Mouse (Mus musculus) megakaryocyte, adult 5-6 weeks (primary cell): Measurements from ENCODE around the gene Pgls. TPM values are rescaled to one million over a fixed set of nuclear protein-coding genes. Genes with fewer than 3 reads are reported as not detected.

ENCODE experiments used
- ATAC-seq: 2 replicates; pipeline ENCODE4 v1.8.0; 2016; ENCODE audit warnings: mild to moderate bottlenecking, inconsistent platforms; ENCODE audit not compliant: poor library complexity, severe bottlenecking
- total RNA-seq, 2 experiments: library from RNA; stranded (forward) in 1 of 2; stranded (reverse) in 1 of 2; fragments of 153-499, 151-499 nt in 1 of 2; fragments of 221-1000, 200-1000 nt in 1 of 2; gene quantifications; 2 replicates each; pipeline versions ENCODE4 v1.2.3 to v1.2.4; 2015 to 2017

Gene Pgls
- total RNA-seq, 2 experiments from 2014 or later: 73.6 to 78.3 TPM

GRCm38 (mm10) chr8:71633164-71633563, 41.2 kb downstream of the Pgls start:
- peak; percentile 57 for ATAC-seq

GRCm38 (mm10) chr8:71633981-71634667, 42.1 kb downstream of the Pgls start:
- peak; percentile 50 for ATAC-seq

GRCm38 (mm10) chr8:71637149-71638095, 45.4 kb downstream of the Pgls start:
- no peak for ATAC-seq

GRCm38 (mm10) chr8:71638321-71638720, 46.3 kb downstream of the Pgls start:
- no peak for ATAC-seq

- no peak for ATAC-seq
Observed at GRCm38 (mm10) chr8:71639318-71639717, 47.3 kb downstream of the Pgls start.

GRCm38 (mm10) chr8:71645510-71645909, 53.5 kb downstream of the Pgls start:
- ATAC-seq: no peak

Other genes with a start within 250 kb of the Pgls start
- 124 and 135 TPM in 2 replicates for gene Use1, start 225.3 kb upstream of the Pgls start, total RNA-seq (2015)
- gene Use1, start 225.3 kb upstream of the Pgls start, total RNA-seq (2017): 167 and 180 TPM in 2 replicates
- 8.7 and 8.9 TPM in 2 replicates for gene Ocel1, start 220.9 kb upstream of the Pgls start, total RNA-seq (2015)
- gene Ocel1, start 220.9 kb upstream of the Pgls start, total RNA-seq (2017): 16.2 and 18.5 TPM in 2 replicates
- 8.2 and 13.8 TPM in 2 replicates for gene Nr2f6, start 210.2 kb upstream of the Pgls start, total RNA-seq (2015)
- 6.9 and 9.1 TPM in 2 replicates for gene Nr2f6, start 210.2 kb upstream of the Pgls start, total RNA-seq (2017)
- gene Ushbp1, start 196.4 kb upstream of the Pgls start, total RNA-seq (2015): not detected in 2 replicates
- gene Ushbp1, start 196.4 kb upstream of the Pgls start, total RNA-seq (2017): not detected in 2 replicates
- 62.0 and 66.6 TPM in 2 replicates for gene Babam1, start 195.3 kb upstream of the Pgls start, total RNA-seq (2015)
- 108 and 110 TPM in 2 replicates for gene Babam1, start 195.3 kb upstream of the Pgls start, total RNA-seq (2017)
- 14.4 TPM in 2 replicates for gene Ankle1, start 186.2 kb upstream of the Pgls start, total RNA-seq (2015)
- gene Ankle1, start 186.2 kb upstream of the Pgls start, total RNA-seq (2017): 13.5 and 16.1 TPM in 2 replicates
- 2.4 and 3.1 TPM in 2 replicates for gene Abhd8, start 128.5 kb upstream of the Pgls start, total RNA-seq (2015)
- 5.8 and 7.4 TPM in 2 replicates for gene Abhd8, start 128.5 kb upstream of the Pgls start, total RNA-seq (2017)
- 31.6 and 40.1 TPM in 2 replicates for gene Mrpl34, start 127.2 kb upstream of the Pgls start, total RNA-seq (2015)
- gene Mrpl34, start 127.2 kb upstream of the Pgls start, total RNA-seq (2017): 33.5 and 36.1 TPM in 2 replicates
- 39.1 and 44.0 TPM in 2 replicates for gene Dda1, start 123.0 kb upstream of the Pgls start, total RNA-seq (2015)
- gene Dda1, start 123.0 kb upstream of the Pgls start, total RNA-seq (2017): 14.2 and 26.3 TPM in 2 replicates
- gene Ano8, start 106.2 kb upstream of the Pgls start, total RNA-seq (2015): 0.47 and 1.5 TPM in 2 replicates
- gene Ano8, start 106.2 kb upstream of the Pgls start, total RNA-seq (2017): 3.0 and 4.2 TPM in 2 replicates
- gene Gtpbp3, start 104.1 kb upstream of the Pgls start, total RNA-seq (2015): 3.4 and 3.7 TPM in 2 replicates
- gene Gtpbp3, start 104.1 kb upstream of the Pgls start, total RNA-seq (2017): 12.1 and 14.2 TPM in 2 replicates
- gene Plvap, start 80.4 kb upstream of the Pgls start, total RNA-seq (2015): 0.11 and 0.25 TPM in 2 replicates
- 0.22 and 0.28 TPM in 2 replicates for gene Plvap, start 80.4 kb upstream of the Pgls start, total RNA-seq (2017)
- gene Ccdc194, start 66.5 kb upstream of the Pgls start, total RNA-seq (2015): not detected in 2 replicates
- gene Ccdc194, start 66.5 kb upstream of the Pgls start, total RNA-seq (2017): not detected in 2 replicates
- gene Bst2, start 54.7 kb upstream of the Pgls start, total RNA-seq (2015): 19.6 and 23.1 TPM in 2 replicates
- 91.4 and 111 TPM in 2 replicates for gene Bst2, start 54.7 kb upstream of the Pgls start, total RNA-seq (2017)
- 47.1 and 48.5 TPM in 2 replicates for gene Mvb12a, start 49.3 kb upstream of the Pgls start, total RNA-seq (2015)
- gene Mvb12a, start 49.3 kb upstream of the Pgls start, total RNA-seq (2017): 42.8 and 68.8 TPM in 2 replicates
- 1.7 and 1.8 TPM in 2 replicates for gene Tmem221, start 33.3 kb upstream of the Pgls start, total RNA-seq (2015)
- gene Tmem221, start 33.3 kb upstream of the Pgls start, total RNA-seq (2017): 0.57 and 0.99 TPM in 2 replicates
- gene Nxnl1, start 25.6 kb upstream of the Pgls start, total RNA-seq (2015): not detected in 2 replicates
- 0.11 TPM in 1 of 2 replicates, not detected in the other for gene Nxnl1, start 25.6 kb upstream of the Pgls start, total RNA-seq (2017)
- gene Slc27a1, start 23.3 kb upstream of the Pgls start, total RNA-seq (2015): 1.5 and 2.0 TPM in 2 replicates
- 2.8 and 3.9 TPM in 2 replicates for gene Slc27a1, start 23.3 kb upstream of the Pgls start, total RNA-seq (2017)
- gene Fam129c, start 5.5 kb downstream of the Pgls start, total RNA-seq (2015): 4.6 and 4.8 TPM in 2 replicates
- gene Fam129c, start 5.5 kb downstream of the Pgls start, total RNA-seq (2017): 3.6 and 8.6 TPM in 2 replicates
- 46.8 and 51.2 TPM in 2 replicates for gene Colgalt1, start 18.8 kb downstream of the Pgls start, total RNA-seq (2015)
- gene Colgalt1, start 18.8 kb downstream of the Pgls start, total RNA-seq (2017): 54.8 and 56.8 TPM in 2 replicates
- 0.11 TPM in 1 of 2 replicates, not detected in the other for gene Unc13a, start 79.6 kb downstream of the Pgls start, total RNA-seq (2015)
- gene Unc13a, start 79.6 kb downstream of the Pgls start, total RNA-seq (2017): 1.1 TPM in 1 of 2 replicates, not detected in the other
- gene Jak3, start 84.1 kb downstream of the Pgls start, total RNA-seq (2015): 4.8 and 5.0 TPM in 2 replicates
- 2.6 and 5.2 TPM in 2 replicates for gene Jak3, start 84.1 kb downstream of the Pgls start, total RNA-seq (2017)
- 2.9 and 4.2 TPM in 2 replicates for gene Insl3, start 97.0 kb downstream of the Pgls start, total RNA-seq (2015)
- 1.1 and 2.4 TPM in 2 replicates for gene Insl3, start 97.0 kb downstream of the Pgls start, total RNA-seq (2017)
- 0.36 and 0.89 TPM in 2 replicates for gene B3gnt3, start 109.6 kb downstream of the Pgls start, total RNA-seq (2015)
- gene B3gnt3, start 109.6 kb downstream of the Pgls start, total RNA-seq (2017): 0.18 TPM in 1 of 2 replicates, not detected in the other
- 28.4 and 30.9 TPM in 2 replicates for gene Fcho1, start 133.5 kb downstream of the Pgls start, total RNA-seq (2015)
- gene Fcho1, start 133.5 kb downstream of the Pgls start, total RNA-seq (2017): 39.6 and 41.2 TPM in 2 replicates